In genomic region chr5:45543374-45543773, GRCm38 (mm10) we compare ENCODE assay signal across 19 mouse cellular contexts. TPM values are rescaled to one million over a fixed set of nuclear protein-coding genes. Genes with fewer than 3 reads are reported as not detected.
DNase-seq lines count a peak whose midpoint lies in the region; ATAC-seq and TF ChIP-seq lines count a peak whose summit lies in the region.
"Had no signal": no experiment of that assay in that cellular context is flagged by ENCODE, and none has a peak within 500 bp of the region (broad histone marks: within the 10 kb centered on the region; RNA-seq: fewer than 3 reads in every experiment).

No protein-coding gene starts in this region.

- no peak for DNase-seq in forebrain, postnatal 0 days
- no peak for DNase-seq in forebrain, embryonic 10.5 days (ENCODE audit: extremely low spot score, low spot score)
- no peak for DNase-seq in stomach, postnatal 0 days (ENCODE audit: low spot score)
- DNase-seq in cerebellum, postnatal 10 days, result peak; percentile 86 to 87
- DNase-seq in retina, postnatal 1 day, result peak; percentile 22
- no peak for DNase-seq in kidney, postnatal 36 days
- DNase-seq in lung, adult 18-20 months, result no peak
- DNase-seq: heart, adult 2 months; heart, postnatal 4 days; liver, postnatal 0 days; right cerebral cortex, postnatal 14 days had no signal

- no peaks in the 10 kb centered on the region for H3K4me1 ChIP-seq in forebrain, postnatal 0 days (ENCODE audit: insufficient read depth)
- no peaks in the 10 kb centered on the region for H3K4me1 ChIP-seq in forebrain, embryonic 10.5 days
- no peaks in the 10 kb centered on the region for H3K4me1 ChIP-seq in stomach, embryonic 14.5 days (ENCODE audit: control insufficient read depth, insufficient read depth, low read length)
- H3K4me1 ChIP-seq in stomach, postnatal 0 days (replicated peaks; ENCODE audit: control insufficient read depth, insufficient read depth), result no peaks in the 10 kb centered on the region
- H3K4me1 ChIP-seq: embryonic facial prominence, embryonic 12.5 days; forebrain, embryonic 13.5 days; intestine, embryonic 15.5 days; limb, embryonic 10.5 days; midbrain, embryonic 10.5 days; neural tube, embryonic 13.5 days had no signal

- WGBS in forebrain, postnatal 0 days, result 51% methylated on average over 5 of the region's 5 CpGs
- 70% methylated on average over 5 of the region's 5 CpGs for WGBS in forebrain, embryonic 10.5 days
- 42% methylated on average over 5 of the region's 5 CpGs for WGBS in stomach, embryonic 14.5 days
- WGBS in stomach, postnatal 0 days, result 43% methylated on average over 5 of the region's 5 CpGs

- H3K27ac ChIP-seq in forebrain, postnatal 0 days (ENCODE audit: low read depth, low read length), result no peak overlapping the region
- H3K27ac ChIP-seq in forebrain, embryonic 10.5 days, result no peak overlapping the region
- no peak overlapping the region for H3K27ac ChIP-seq in stomach, embryonic 14.5 days (ENCODE audit: low read length)
- no peak overlapping the region for H3K27ac ChIP-seq in stomach, postnatal 0 days (replicated peaks)
- H3K27ac ChIP-seq: embryonic facial prominence, embryonic 12.5 days; forebrain, embryonic 13.5 days; heart, adult 2 months; intestine, embryonic 15.5 days; limb, embryonic 10.5 days; midbrain, embryonic 10.5 days; neural tube, embryonic 13.5 days had no signal

- H3K4me3 ChIP-seq in forebrain, postnatal 0 days (ENCODE audit: low read depth, low read length), result no peak overlapping the region
- no peak overlapping the region for H3K4me3 ChIP-seq in forebrain, embryonic 10.5 days
- H3K4me3 ChIP-seq in stomach, embryonic 14.5 days (ENCODE audit: low read depth, low read length), result no peak overlapping the region
- H3K4me3 ChIP-seq in stomach, postnatal 0 days (ENCODE audit: low read depth, low read length), result no peak overlapping the region
- H3K4me3 ChIP-seq: embryonic facial prominence, embryonic 12.5 days; forebrain, embryonic 13.5 days; heart, adult 2 months; intestine, embryonic 15.5 days; limb, embryonic 10.5 days; midbrain, embryonic 10.5 days; neural tube, embryonic 13.5 days had no signal

- no peak overlapping the region for H3K9ac ChIP-seq in forebrain, postnatal 0 days
- no peak overlapping the region for H3K9ac ChIP-seq in stomach, embryonic 14.5 days (replicated peaks; ENCODE audit: low read depth, low read length)
- no peak overlapping the region for H3K9ac ChIP-seq in stomach, postnatal 0 days (ENCODE audit: low read length)
- H3K9ac ChIP-seq: embryonic facial prominence, embryonic 12.5 days; forebrain, embryonic 13.5 days; intestine, embryonic 15.5 days; liver, postnatal 0 days; neural tube, embryonic 13.5 days had no signal

- no peak for TF ChIP-seq CTCF in forebrain, postnatal 0 days (IDR thresholded peaks at IDR 0.05; ENCODE audit: low read depth)
- no peak for TF ChIP-seq CTCF in stomach, postnatal 0 days (IDR thresholded peaks at IDR 0.05; ENCODE audit: low read depth)

- H3K36me3 ChIP-seq in forebrain, postnatal 0 days (ENCODE audit: insufficient read depth), result no peaks in the 10 kb centered on the region
- H3K36me3 ChIP-seq in forebrain, embryonic 10.5 days (replicated peaks), result no peaks in the 10 kb centered on the region
- H3K36me3 ChIP-seq in stomach, embryonic 14.5 days (ENCODE audit: control insufficient read depth, insufficient read depth, low read length), result no peaks in the 10 kb centered on the region
- no peaks in the 10 kb centered on the region for H3K36me3 ChIP-seq in stomach, postnatal 0 days (ENCODE audit: control insufficient read depth, insufficient read depth, low read length)
- H3K36me3 ChIP-seq: embryonic facial prominence, embryonic 12.5 days; G1E; intestine, embryonic 15.5 days; limb, embryonic 10.5 days; midbrain, embryonic 10.5 days; neural tube, embryonic 13.5 days had no signal

- no peaks in the 10 kb centered on the region for H3K27me3 ChIP-seq in forebrain, postnatal 0 days (ENCODE audit: insufficient read depth, low read length)
- H3K27me3 ChIP-seq in forebrain, embryonic 10.5 days (ENCODE audit: poor library complexity, severe bottlenecking), result no peaks in the 10 kb centered on the region
- no peaks in the 10 kb centered on the region for H3K27me3 ChIP-seq in stomach, embryonic 14.5 days (ENCODE audit: control insufficient read depth, insufficient read depth, low read length)
- H3K27me3 ChIP-seq in stomach, postnatal 0 days (ENCODE audit: control insufficient read depth, insufficient read depth, low read length), result no peaks in the 10 kb centered on the region
- H3K27me3 ChIP-seq: embryonic facial prominence, embryonic 12.5 days; forebrain, embryonic 13.5 days; intestine, embryonic 15.5 days; neural tube, embryonic 13.5 days had no signal

- no peak for TF ChIP-seq EP300 in stomach, postnatal 0 days (optimal IDR thresholded peaks at IDR 0.05)

- ATAC-seq in forebrain, postnatal 0 days, result peak; percentile 32
- ATAC-seq in stomach, embryonic 14.5 days (ENCODE audit: insufficient number of reproducible peaks, insufficient read depth, low FRiP score, low read depth), result peak; percentile 47; the same call in 1 of the 2 replicates
- ATAC-seq in stomach, postnatal 0 days (ENCODE audit: low FRiP score, low TSS enrichment), result no peak
- ATAC-seq: forebrain, embryonic 13.5 days; intestine, embryonic 15.5 days; liver, postnatal 0 days had no signal

- H3K9me3 ChIP-seq in forebrain, postnatal 0 days (ENCODE audit: low read length), result no peaks in the 10 kb centered on the region
- no peaks in the 10 kb centered on the region for H3K9me3 ChIP-seq in forebrain, embryonic 10.5 days
- H3K9me3 ChIP-seq in stomach, embryonic 14.5 days (ENCODE audit: control insufficient read depth, low read depth, low read length), result no peaks in the 10 kb centered on the region
- no peaks in the 10 kb centered on the region for H3K9me3 ChIP-seq in stomach, postnatal 0 days (ENCODE audit: control insufficient read depth, low read length)
- H3K9me3 ChIP-seq: embryonic facial prominence, embryonic 12.5 days; forebrain, embryonic 13.5 days; G1E; intestine, embryonic 15.5 days; limb, embryonic 10.5 days; midbrain, embryonic 10.5 days; neural tube, embryonic 13.5 days had no signal

- no peak overlapping the region for H3K4me2 ChIP-seq in forebrain, postnatal 0 days (ENCODE audit: low read depth)
- no peak overlapping the region for H3K4me2 ChIP-seq in stomach, embryonic 14.5 days (replicated peaks; ENCODE audit: low read depth, low read length)
- no peak overlapping the region for H3K4me2 ChIP-seq in stomach, postnatal 0 days (replicated peaks; ENCODE audit: low read depth)
- H3K4me2 ChIP-seq: embryonic facial prominence, embryonic 12.5 days; forebrain, embryonic 13.5 days; intestine, embryonic 15.5 days; neural tube, embryonic 13.5 days had no signal

RNA-seq across cellular contexts. Expression of gene Med28, which starts 23.3 kb away (rescaled TPM):
- total RNA-seq in forebrain, postnatal 0 days (2014; rRNA removed), result 65.0 and 86.6 TPM in 2 replicates
- 277 and 325 TPM in 2 replicates for polyA plus RNA-seq in forebrain, postnatal 0 days (2015; fragmentation: Nextera tagmentation; extraction: Ambion mirVana)
- polyA plus RNA-seq in forebrain, embryonic 10.5 days (2016; fragmentation: Nextera tagmentation; extraction: Ambion mirVana), result 287 and 301 TPM in 2 replicates
- 218 and 247 TPM in 2 replicates for polyA plus RNA-seq in stomach, embryonic 14.5 days (2014; fragmentation: Nextera tagmentation; extraction: Ambion mirVana)
- 160 and 169 TPM in 2 replicates for polyA plus RNA-seq in stomach, postnatal 0 days (2015; fragmentation: Nextera tagmentation; extraction: Ambion mirVana)

RNA-seq across cellular contexts. Expression of gene Lap3, which starts 50.2 kb away (rescaled TPM):
- 29.9 and 30.1 TPM in 2 replicates for total RNA-seq in forebrain, postnatal 0 days (2014; rRNA removed)
- 34.2 and 35.8 TPM in 2 replicates for polyA plus RNA-seq in forebrain, postnatal 0 days (2015; fragmentation: Nextera tagmentation; extraction: Ambion mirVana)
- polyA plus RNA-seq in forebrain, embryonic 10.5 days (2016; fragmentation: Nextera tagmentation; extraction: Ambion mirVana), result 114 and 116 TPM in 2 replicates
- 75.2 and 86.0 TPM in 2 replicates for polyA plus RNA-seq in stomach, embryonic 14.5 days (2014; fragmentation: Nextera tagmentation; extraction: Ambion mirVana)
- 58.4 and 63.2 TPM in 2 replicates for polyA plus RNA-seq in stomach, postnatal 0 days (2015; fragmentation: Nextera tagmentation; extraction: Ambion mirVana)

Comparison
In these comparisons a context has a peak if more than half of its experiments do, and no peak if none do; other contexts are left out.
1. DNase-seq: peak in cerebellum, postnatal 10 days (2 of 2) and retina, postnatal 1 day (single experiment); none in forebrain, postnatal 0 days (single experiment), forebrain, embryonic 10.5 days (single experiment), stomach, postnatal 0 days (single experiment), kidney, postnatal 36 days (0 of 2) and lung, adult 18-20 months (0 of 2).